Mouse (Mus musculus) embryo, embryonic 9.5 days (tissue): ENCODE data around the gene Insig1.

Source experiments
- DNase-seq: peaks from one replicate; pipeline ENCODE4 v3.0.0-alpha.2; 2017; ENCODE audit errors: extremely low spot score

Gene Insig1

DNA sequence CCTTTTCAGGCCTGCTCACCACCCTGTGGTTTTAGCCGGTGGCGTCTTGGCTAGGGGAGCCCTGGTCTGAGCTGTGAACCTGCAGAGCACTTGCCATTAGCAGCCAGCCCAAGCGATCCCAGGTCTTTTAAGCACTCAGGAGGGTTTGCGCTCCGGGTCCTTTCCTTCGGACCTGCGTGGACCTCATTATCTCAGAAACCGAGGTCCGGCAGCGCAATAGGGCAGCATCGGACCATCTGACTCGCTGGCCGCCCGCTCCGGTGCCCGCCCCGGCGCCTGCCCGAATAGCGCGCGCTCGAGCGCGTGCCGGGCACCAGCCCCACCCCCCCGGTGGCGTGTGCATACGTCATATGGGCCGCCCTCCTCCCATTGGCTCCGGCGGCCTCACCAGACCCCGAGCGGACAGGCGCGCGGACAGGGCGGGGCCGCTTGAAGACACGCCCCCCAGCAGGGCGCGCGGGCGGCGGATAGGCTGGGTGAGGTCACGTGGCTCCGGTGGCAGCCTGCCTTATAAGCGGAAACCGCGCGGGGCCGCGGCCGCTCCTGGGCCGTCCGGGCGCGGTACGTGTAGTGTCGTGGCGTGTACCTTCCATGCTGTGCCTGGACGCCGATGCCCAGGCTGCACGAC, at the start of gene Insig1:
TSS of gene Insig1 (plus strand) at position 536 of the 628 bp plus-strand sequence.
- DNase-seq, result peak; percentile 98

DNA sequence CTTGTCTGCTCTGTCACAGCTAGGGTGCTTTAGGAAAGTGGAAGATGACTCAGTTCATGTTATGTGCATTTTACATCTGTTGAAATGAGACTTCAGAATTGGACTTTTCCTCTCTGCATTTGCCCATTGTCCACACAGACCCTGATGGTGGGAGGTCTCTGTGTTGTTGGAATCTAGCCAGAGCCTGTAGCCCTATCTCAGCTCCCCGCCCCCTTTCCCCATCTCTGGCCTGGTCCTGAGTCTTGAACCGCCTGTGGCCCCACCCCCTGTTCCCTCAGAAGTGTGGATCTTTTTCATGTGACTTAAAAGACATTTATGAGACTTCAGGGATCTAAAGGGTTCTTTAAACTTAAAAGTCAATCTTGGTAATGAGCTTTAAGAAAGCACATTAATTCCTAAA, 47.7 kb upstream of the Insig1 start:
- no peak for DNase-seq

DNA sequence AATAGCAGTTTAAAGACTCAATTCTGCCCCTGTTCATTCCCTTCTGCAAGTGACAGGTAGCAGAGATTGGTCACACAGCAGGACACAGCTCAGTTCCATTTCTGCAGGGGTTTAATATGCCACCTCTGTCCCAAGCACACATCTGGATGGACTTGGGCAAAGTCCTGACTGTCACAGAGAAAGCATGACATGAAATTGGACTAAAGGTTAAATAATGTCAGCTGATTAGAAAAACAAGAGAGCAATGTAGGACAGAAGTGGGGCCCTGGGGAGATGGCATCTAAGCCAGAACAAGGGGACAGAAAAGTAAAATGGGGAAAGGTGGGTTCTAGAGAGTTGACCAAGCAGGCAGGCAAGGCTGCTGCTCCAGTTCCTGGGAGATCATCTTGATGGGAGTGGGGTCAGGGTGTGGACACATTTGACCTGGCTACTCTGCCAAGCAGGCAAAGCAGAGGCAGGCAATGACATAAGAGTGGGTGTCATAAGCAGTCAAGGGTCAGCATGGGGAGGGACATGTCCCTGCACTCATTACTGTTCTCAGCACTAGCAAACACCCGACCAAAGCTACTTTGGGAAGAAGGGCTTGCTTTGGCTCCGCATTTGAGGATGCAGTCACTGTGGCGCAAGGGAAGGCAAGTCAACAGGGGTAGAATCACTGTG, 39.5 kb upstream of the Insig1 start:
- DNase-seq, result no peak

DNA sequence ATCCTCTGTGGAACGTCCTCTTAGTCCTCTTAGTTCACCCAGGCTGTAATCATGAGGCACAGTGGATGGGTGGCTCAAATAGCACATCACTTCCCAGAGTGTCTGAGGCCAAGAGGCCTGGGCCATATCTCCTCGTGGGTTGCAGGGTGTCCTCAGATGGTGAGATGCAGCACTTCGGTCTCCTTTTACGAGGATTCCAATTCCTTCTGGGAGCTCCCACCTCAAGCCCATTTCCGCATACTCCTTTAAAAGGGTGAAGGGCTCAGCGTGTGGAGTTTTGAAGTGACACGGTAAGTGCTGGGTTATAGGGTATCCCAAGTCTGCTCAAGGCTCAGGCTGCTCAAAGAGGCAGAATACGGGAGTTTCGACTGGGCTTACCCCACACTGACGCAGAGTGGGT, 38.3 kb upstream of the Insig1 start:
- no peak for DNase-seq

DNA sequence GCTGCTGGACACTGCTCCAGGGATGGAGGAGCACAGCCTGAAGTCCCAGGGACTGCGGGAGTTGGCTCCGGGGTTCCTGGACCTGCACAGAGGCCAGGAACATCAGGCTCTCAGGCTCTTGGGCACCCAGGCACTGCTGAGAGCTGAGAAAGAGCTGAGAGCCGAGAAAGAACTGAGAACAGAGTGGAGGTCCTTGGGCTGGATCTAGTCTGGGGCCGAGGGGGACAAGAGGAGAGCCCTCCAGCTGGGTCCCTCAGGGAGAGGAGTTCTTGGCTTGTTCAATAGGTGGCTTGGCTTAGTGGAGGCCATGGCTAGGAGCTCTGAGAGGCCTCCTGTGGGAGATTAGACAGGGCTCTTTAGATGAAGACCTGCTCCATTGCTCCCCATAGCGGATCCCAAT, 37.9 kb upstream of the Insig1 start:
- DNase-seq, result no peak

DNA sequence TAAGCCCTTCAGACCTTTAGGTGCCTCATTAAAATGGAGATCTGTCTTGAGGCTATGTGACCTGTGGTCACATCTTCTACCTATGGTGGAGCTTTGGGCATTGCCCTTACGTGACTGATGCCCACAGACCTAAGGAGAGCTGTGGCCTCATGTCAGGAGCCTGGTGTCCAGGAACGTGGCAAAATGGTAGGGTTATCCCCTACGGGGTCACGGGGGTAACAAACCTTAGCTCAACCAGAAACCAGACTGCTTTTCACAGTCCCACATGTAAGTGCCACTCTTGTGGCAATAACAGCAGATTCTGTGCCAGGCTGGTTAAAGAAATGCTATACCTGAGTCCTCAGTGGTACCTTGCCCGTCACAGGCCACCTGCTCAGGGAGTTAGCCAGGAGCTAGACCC, 37.3 kb upstream of the Insig1 start:
- no peak for DNase-seq

DNA sequence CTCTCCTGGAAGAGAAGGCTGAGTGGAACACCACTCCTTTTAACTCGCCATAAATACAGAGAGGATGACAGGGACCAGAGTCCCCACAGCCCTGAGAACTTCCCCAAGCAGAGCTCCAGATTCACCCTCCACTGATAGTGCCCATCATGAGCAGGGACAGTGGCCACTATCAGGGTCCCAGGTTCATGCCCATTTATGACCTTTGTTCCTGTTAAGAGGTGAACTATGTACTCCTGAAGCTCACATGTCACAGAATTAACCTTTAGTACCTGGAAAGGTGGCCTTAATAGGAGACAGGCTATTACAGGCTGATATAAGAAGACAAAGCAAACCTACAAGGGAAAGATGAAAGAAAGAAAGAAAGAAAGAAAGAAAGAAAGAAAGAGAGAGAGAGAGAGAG, 35.2 kb upstream of the Insig1 start:
- no peak for DNase-seq

DNA sequence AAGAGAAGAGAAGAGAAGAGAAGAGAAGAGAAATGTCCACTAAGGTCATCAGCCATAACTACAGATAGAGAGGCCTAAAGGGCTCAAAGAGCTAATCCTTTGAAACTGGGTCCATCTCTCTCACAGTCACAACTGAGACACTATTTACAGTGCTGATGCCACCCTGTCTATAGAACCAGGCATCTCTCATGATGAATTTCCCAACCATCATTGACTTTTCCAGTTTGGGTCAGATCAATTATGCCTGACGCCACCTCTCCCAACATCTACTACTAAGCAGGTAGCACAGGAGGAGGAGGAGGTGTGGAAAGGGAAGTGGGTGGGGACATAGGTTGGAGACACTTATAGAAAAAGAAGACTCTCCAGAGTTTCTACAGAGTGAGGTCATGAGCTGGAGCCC, 34.6 kb upstream of the Insig1 start:
- DNase-seq, result no peak

DNA sequence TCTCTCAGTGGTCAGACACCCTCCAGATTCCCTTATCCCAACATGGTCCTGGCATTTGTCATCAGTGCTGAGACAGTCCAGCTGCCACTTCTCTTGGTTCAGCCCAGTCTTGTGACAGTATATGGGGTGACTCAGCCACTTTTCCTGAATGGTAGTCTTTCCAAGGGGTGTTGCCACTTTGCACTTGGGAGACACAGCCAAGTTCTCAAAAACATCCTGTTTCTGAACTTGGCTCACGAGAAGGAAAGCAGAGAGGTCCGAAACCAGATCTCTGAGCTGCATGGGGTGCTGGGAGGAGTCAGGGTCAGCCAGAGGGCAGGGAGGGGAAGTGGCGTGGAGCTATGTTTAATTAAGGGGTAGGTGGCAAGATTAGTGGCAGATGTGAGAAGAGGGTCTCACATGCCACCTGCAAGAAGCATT, 34.0 kb upstream of the Insig1 start:
- DNase-seq, result no peak

DNA sequence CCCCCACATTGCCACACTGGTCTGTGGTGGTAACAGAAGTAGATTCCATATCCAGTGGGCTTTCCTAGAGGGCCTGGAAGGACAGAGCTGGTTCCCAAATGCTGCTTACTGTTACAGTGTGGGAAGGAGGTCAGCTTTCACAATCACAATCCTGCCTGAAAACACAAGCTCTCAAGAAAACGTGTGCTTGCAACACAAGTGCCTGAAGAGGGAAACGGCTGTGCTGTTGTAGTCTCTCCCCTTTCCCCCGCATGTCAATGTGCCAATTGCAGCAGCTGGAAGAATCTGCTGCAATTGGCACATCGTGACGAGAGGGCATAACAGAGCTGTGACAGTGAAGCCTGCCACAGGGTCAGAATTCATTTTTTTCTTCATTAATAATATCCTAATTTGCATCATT, 33.5 kb upstream of the Insig1 start:
- no peak for DNase-seq

DNA sequence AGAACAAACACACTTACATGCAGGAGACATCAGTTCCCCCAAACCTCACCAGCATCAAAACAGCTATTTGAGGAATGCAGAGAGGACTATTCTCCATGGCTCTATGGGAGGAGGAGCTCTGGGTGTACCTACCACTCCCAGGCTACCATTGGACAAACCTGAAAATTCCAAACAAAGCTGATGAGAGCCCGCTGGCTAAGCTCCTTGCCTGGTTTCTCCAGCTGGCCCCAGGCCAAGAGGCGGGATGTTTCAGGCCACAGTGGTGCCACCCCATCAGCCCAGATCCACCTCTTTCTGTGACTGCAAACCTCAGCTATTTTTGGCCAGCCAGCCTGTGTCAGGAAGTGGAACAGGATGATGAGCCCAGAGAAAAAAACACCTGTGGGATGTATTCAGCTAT, 33.0 kb upstream of the Insig1 start:
- DNase-seq, result no peak

DNA sequence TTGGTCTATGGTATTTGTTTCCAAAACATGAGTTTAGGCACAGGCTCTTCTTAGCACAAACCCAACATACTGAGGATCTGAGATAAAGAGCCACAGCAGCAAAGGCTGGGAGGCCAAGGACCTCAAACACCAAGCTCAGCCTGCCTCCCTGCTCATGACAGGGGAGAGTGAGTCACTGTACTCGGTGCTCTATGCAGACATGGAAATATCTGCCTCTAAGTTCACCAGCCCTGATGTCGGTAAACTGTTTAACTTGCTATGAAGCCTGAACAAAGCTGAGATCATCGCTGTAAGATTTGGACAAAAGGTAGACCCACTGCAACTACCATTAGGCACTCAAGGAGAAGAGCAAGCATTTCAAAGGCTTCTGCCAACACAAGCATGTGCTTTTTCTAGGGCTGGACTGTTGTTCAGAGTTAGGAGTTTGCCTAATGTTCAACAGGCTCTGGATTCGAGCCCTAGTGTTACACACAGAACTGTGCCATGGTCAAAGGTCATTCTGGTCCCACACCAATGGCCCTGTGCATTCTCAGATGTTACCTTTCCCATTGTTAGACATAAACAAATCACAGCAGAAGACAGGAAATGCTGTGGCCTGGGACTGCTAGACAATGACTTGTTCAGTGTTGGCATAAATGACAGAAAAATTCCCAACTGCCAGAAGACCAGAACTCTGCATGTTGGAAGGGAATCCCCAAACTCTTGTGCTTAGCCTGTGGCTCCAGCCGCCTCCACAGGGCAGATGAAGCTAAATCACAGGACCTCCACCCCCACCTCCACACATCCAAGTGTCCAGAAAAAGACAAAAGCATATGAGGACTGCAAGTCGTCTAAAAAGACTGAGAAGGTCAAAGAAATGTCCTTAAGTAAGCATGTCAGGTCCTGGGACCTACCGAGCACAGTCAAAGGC, 31.2 kb upstream of the Insig1 start:
- DNase-seq, result no peak

DNA sequence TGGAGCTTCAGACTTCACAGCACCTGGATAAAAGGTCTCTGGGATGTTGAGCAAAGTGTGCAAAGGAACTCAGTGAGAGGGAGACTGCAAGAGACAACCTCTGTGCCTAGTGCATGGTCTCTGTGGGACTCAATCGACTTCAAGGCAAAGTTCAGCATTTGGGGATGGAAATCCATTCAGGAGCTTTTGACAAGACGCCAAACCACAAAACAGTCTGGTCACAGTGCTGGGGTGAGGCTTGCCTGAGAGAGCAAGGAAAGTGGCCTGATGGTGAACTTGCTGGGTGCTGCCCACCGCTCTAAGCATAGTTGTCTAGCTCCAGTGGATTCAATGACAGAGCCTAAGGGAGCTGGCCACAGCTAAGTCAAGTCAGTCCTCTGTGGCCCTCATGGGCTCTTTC, 30.4 kb upstream of the Insig1 start:
- DNase-seq, result no peak

DNA sequence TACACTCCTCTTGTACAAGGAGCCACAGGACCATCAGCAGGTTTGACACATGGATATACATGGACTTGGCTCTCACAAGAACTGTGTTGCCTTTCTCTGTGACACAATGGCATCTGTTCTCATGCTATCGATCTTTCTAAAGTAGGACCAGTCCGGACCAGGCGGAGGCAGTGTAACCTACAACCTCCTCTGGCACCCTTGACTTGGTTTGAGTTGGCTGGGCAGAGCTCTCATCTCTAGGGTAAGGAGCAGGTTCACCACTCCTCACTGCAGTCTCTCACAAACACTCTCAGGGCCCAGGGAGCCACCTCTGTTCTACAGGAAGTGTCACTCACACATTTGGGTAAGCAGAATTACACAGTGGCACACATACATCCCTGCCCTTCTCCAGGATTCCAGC, 29.1 kb upstream of the Insig1 start:
- DNase-seq, result no peak

DNA sequence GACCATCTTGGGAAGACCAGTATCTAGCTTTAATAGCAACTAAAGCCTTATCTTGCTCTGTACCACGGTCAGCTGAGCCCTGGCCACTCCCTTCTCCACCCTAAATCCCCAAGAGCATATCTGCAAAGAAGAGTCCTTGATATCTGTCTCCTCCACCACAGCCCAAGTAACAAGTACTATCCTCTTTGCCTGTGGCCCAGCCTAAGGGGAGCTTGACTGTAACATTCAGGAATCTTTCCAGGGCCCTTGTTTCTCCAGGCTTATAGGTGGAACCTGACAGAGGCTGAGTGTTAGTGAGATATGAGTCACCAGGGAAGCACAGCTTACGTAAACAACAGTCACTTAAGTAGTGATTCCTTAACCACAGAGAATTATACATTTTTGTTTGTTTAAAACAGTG, 28.4 kb upstream of the Insig1 start:
- no peak for DNase-seq

DNA sequence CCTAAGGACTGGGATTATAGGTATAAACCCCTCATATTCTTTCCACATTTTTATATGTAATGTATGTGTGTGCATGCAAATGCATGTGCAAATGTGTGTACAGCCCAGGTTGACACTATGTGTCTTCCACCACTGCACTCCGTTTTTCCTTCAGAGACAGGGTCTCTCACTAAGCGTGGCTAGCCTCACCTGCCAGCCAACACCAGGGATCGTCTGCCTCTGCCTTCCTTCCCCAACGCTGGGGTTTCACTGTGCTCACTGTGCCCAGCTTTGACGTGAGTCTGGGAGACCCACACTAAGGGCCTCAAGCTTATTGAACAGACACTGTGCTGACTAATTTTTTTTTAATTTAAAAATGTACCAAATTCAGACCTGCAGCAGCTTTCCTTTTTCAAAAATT, 27.8 kb upstream of the Insig1 start:
- DNase-seq, result no peak

DNA sequence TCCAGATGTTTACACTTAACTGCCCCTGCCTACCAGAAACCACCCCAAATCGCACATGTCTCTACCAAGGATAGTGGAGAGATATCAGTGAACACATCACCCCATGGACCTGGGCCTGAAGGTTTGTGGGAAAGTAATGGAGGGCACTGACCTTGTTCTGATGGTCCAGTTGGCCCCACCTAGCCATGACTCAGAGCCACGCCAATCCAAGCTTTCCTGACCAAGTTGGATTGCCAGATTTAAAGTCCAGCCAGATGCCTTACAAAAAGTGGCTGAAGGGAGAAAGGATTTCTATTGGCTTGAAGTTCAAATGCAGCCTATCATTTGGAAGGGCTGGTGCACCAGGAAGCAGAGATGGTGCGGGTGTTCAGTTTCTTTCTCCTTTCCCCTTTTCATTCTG, 24.2 kb upstream of the Insig1 start:
- DNase-seq, result no peak

DNA sequence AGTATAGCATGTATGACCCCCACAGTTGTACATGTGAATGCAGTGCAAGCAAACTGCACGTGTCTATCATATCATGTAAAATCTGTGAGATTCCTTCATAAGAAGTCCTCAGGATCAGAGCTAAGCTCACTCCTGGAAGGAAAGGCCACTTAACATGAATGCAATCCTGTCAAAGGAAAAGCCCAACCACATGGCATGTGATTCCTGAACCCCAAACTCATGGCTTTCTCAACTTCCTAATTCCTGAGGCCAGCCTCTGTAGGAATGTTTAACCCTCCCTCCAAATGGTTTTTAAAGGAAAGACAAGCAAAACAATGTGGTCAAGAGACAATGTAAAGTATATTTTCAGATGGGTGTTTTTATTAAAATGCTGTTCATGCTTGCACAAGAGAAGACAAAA, 23.2 kb upstream of the Insig1 start:
- DNase-seq, result no peak

DNA sequence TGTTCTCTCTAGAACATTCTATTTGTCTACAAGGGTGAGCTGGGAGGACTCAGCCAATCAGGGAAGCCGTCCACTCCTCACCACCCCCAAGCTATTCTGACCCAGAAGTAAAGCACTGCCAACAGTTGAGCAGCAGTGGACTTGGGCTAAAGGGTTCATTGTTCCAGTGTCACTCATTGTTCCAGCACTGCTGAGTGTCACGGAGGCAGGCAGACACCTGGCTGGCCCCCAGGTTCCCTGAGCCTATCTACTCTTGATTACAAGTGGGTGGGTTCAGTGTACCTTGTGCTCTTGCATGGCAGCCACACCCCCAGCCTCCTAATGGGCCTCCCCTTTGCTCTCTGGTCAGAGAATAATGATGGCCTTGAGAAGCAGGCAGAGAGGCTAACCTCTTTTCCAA, 15.7 kb upstream of the Insig1 start:
- DNase-seq, result no peak

DNA sequence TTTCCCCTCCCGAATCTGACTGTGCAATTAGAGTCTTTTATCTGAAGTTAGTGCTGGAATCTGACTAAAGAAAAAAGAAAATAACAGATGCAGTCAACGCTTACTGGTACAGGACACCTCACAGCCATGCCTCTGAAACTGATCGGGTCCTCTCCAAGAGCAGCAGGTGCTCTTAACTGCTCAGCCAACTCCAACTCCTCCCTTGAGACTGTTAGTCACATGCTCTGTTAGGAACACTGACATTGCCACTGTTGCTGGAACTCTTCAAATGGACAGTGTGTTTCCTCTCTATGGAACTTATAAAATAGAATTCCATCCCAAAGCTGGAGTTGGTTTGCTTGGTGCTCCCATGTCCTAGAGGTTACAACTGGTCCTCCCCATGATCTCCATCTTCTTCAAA, 14.3 kb upstream of the Insig1 start:
- DNase-seq, result no peak

DNA sequence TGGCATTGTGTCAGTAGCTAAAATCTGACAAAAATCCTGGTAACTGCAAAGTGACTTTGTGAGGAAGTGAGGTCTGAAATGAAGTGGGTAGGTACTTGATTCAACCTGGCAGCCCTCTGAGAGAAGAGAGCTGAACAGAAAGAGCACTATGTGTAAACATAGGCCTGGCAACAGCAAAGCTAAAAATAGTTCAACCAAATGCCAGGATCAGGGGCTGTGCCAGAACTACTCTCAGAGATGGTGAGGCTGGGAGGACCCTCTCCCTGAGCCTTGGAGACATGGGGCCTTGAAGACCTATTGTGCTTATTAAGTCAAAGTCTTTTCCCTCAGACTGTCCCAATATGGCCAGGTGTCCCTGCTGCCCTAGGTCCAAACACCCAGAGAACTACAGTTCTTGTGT, 10.7 kb upstream of the Insig1 start:
- DNase-seq, result no peak

DNA sequence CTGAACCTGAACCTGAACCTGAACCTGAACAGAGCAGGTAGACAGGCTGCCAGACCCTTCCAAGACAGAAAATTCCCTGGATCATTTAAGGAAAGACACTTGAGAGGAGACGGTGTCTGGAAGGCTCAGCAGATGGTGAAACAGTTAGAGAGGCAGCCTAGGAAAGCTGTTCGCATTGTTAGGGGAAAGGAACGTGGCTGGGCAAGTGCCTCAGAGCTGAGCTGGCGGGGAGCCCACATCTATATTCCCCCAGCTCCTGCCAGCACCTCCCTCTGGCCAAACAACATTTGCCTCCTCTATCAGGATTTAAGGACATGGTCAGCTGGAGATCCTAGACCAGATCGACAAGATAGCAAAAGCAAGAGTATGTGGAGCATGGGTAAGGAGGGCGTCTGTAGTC, 10.2 kb upstream of the Insig1 start:
- DNase-seq, result no peak
